Comparison of ENCODE assay signal across 18 mouse cellular contexts in genomic region chr16:91300641-91301441, GRCm38 (mm10). TPM values are rescaled to one million over a fixed set of nuclear protein-coding genes. Genes with fewer than 3 reads are reported as not detected.
DNase-seq lines count a peak whose midpoint lies in the region; ATAC-seq lines count a peak whose summit lies in the region.
"Had no signal": no experiment of that assay in that cellular context is flagged by ENCODE, and none has a peak within 500 bp of the region (broad histone marks: within the 10 kb centered on the region; RNA-seq: fewer than 3 reads in every experiment).

No protein-coding gene starts in this region.

- no peak overlapping the region for H3K9ac ChIP-seq in embryonic facial prominence, embryonic 15.5 days
- no peak overlapping the region for H3K9ac ChIP-seq in hindbrain, embryonic 11.5 days (ENCODE audit: low read depth, low read length)
- H3K9ac ChIP-seq in midbrain, embryonic 13.5 days (replicated peaks): 0 out of 2 replicates have a peak overlapping the region, but pooled peaks have one; percentile 28
- H3K9ac ChIP-seq: limb, embryonic 12.5 days had no signal

- no peaks in the 10 kb centered on the region for H3K9me3 ChIP-seq in embryonic facial prominence, embryonic 15.5 days (replicated peaks)
- no peaks in the 10 kb centered on the region for H3K9me3 ChIP-seq in hindbrain, embryonic 11.5 days (ENCODE audit: control insufficient read depth, low read length)
- H3K9me3 ChIP-seq in midbrain, embryonic 13.5 days: no peaks in the 10 kb centered on the region
- H3K9me3 ChIP-seq: limb, embryonic 12.5 days had no signal

- WGBS in embryonic facial prominence, embryonic 15.5 days: 33% methylated on average over 16 of the region's 16 CpGs
- WGBS in hindbrain, embryonic 11.5 days: 21% methylated on average over 16 of the region's 16 CpGs
- 5% methylated on average over 16 of the region's 16 CpGs for WGBS in midbrain, embryonic 13.5 days

- H3K4me2 ChIP-seq in embryonic facial prominence, embryonic 15.5 days (replicated peaks): 0 out of 2 replicates have a peak overlapping the region, but pooled peaks have one; percentile 4
- H3K4me2 ChIP-seq in hindbrain, embryonic 11.5 days (replicated peaks; ENCODE audit: low read depth, low read length): peak overlapping the region; percentile 28
- peak overlapping the region; percentile 42 for H3K4me2 ChIP-seq in midbrain, embryonic 13.5 days (replicated peaks)
- H3K4me2 ChIP-seq: limb, embryonic 12.5 days had no signal

- H3K27me3 ChIP-seq in embryonic facial prominence, embryonic 15.5 days: peaks cover 60% of the 10 kb centered on the region
- peaks cover 83% of the 10 kb centered on the region for H3K27me3 ChIP-seq in hindbrain, embryonic 11.5 days (ENCODE audit: control insufficient read depth, insufficient read depth, low read length)
- H3K27me3 ChIP-seq in midbrain, embryonic 13.5 days: peaks cover 95% of the 10 kb centered on the region

- H3K4me1 ChIP-seq in embryonic facial prominence, embryonic 15.5 days: no peaks in the 10 kb centered on the region
- peaks cover 8% of the 10 kb centered on the region for H3K4me1 ChIP-seq in hindbrain, embryonic 11.5 days (replicated peaks; ENCODE audit: control insufficient read depth, insufficient read depth, low read length)
- peaks cover 45% of the 10 kb centered on the region for H3K4me1 ChIP-seq in midbrain, embryonic 13.5 days (replicated peaks)

- no peaks in the 10 kb centered on the region for H3K36me3 ChIP-seq in embryonic facial prominence, embryonic 15.5 days
- no peaks in the 10 kb centered on the region for H3K36me3 ChIP-seq in hindbrain, embryonic 11.5 days (ENCODE audit: control insufficient read depth, insufficient read depth, low read length)
- H3K36me3 ChIP-seq in midbrain, embryonic 13.5 days: no peaks in the 10 kb centered on the region
- H3K36me3 ChIP-seq: limb, embryonic 12.5 days had no signal

- no peak overlapping the region for H3K4me3 ChIP-seq in embryonic facial prominence, embryonic 15.5 days (replicated peaks)
- H3K4me3 ChIP-seq in hindbrain, embryonic 11.5 days (ENCODE audit: low read depth, low read length): no peak overlapping the region
- H3K4me3 ChIP-seq in midbrain, embryonic 13.5 days (replicated peaks): peak overlapping the region; percentile 22
- H3K4me3 ChIP-seq: heart, adult 2 months; limb, embryonic 12.5 days had no signal

- no peak for ATAC-seq in embryonic facial prominence, embryonic 15.5 days (ENCODE audit: insufficient number of reproducible peaks, low FRiP score, low TSS enrichment, low read depth)
- ATAC-seq in hindbrain, embryonic 11.5 days (ENCODE audit: low FRiP score): no peak
- ATAC-seq in midbrain, embryonic 13.5 days: 0 out of 2 replicates have a peak, but pooled peaks have one; percentile 5

- DNase-seq in Muller cell, postnatal 12 days (ENCODE audit: inconsistent ontology term): peak; percentile 4
- no peak for DNase-seq in hindbrain, embryonic 11.5 days (ENCODE audit: low spot score)
- no peak for DNase-seq in cerebellum, adult 9-10 months
- DNase-seq in heart, postnatal 4 days: no peak
- no peak for DNase-seq in urinary bladder, adult 18-20 months (ENCODE audit: low spot score in 2 of 2)
- DNase-seq in adrenal gland, postnatal 10 days: no peak
- DNase-seq: adrenal gland, postnatal 36 days; heart, adult 2 months; heart, postnatal 10 days; kidney, adult 11 months; kidney, postnatal 4 days; lung, postnatal 36 days had no signal

- no peak overlapping the region for H3K27ac ChIP-seq in embryonic facial prominence, embryonic 15.5 days (replicated peaks)
- H3K27ac ChIP-seq in hindbrain, embryonic 11.5 days (ENCODE audit: low read depth, low read length): no peak overlapping the region
- 0 out of 2 replicates have a peak overlapping the region, but pooled peaks have one; percentile 8 for H3K27ac ChIP-seq in midbrain, embryonic 13.5 days
- H3K27ac ChIP-seq: heart, adult 2 months; limb, embryonic 12.5 days had no signal

RNA-seq across cellular contexts. Expression of gene Olig1, which starts 31.3 kb away (rescaled TPM):
- 3.8 and 6.4 TPM in 2 replicates for polyA plus RNA-seq in embryonic facial prominence, embryonic 15.5 days (2015; fragmentation: Nextera tagmentation; extraction: Ambion mirVana)
- 0.40 and 0.84 TPM in 2 replicates for polyA plus RNA-seq in hindbrain, embryonic 11.5 days (2014; fragmentation: Nextera tagmentation; extraction: Ambion mirVana)
- polyA plus RNA-seq in midbrain, embryonic 13.5 days (2015; fragmentation: Nextera tagmentation; extraction: Ambion mirVana): 11.3 and 12.6 TPM in 2 replicates
- not detected for total RNA-seq in heart, postnatal 4 days (2021)
- total RNA-seq in adrenal gland, postnatal 10 days (2021): 1 to 10 TPM in 1 of 2 experiments, under 1 TPM in 1; 0.75 to 1.6 TPM
- total RNA-seq: heart, adult 2 months; heart, postnatal 10 days; monocyte, adult 5-6 weeks had no signal
- polyA plus RNA-seq: C2C12; spleen, adult 2 months had no signal
